Mouse (Mus musculus) liver, embryonic 11.5 days (tissue): Measurements from ENCODE around the gene Chst8. TPM values are rescaled to one million over a fixed set of nuclear protein-coding genes. Genes with fewer than 3 reads are reported as not detected.
A peak's percentile ranks its signal among the peaks of the same experiment; 100 is the strongest.

Source experiments
- ATAC-seq: fragments of 200-750 bp; cut with Nextera tagmentation; replicated peaks from 2 replicates; pipeline ENCODE4 v1.8.0; 2017; ENCODE audit warnings: moderate number of reproducible peaks, mild to moderate bottlenecking, moderate TSS enrichment, moderate library complexity; ENCODE audit not compliant: low FRiP score
- DNase-seq: peaks from one replicate; pipeline ENCODE4 v3.0.0-alpha.2; 2017; ENCODE audit warnings: low spot score
- H3K27ac ChIP-seq: fragments of 300-500 bp; sonication (generic); 2 replicates; pipeline ENCODE4 v1.5.1; 2014; ENCODE audit warnings: mild to moderate bottlenecking, low read depth, low read length, control low read depth
- H3K27me3 ChIP-seq: fragments of 300-500 bp; sonication (generic); replicated peaks from 2 replicates; pipeline ENCODE4 v1.6.1; 2014; ENCODE audit warnings: low read length, mixed read lengths; ENCODE audit not compliant: control insufficient read depth, insufficient read depth
- H3K36me3 ChIP-seq: fragments of 300-500 bp; sonication (generic); 2 replicates; pipeline ENCODE4 v1.6.1; 2014; ENCODE audit warnings: mild to moderate bottlenecking, low read length, moderate library complexity, mixed read lengths; ENCODE audit not compliant: control insufficient read depth, insufficient read depth
- H3K4me1 ChIP-seq: fragments of 300-500 bp; sonication (generic); replicated peaks from 2 replicates; pipeline ENCODE4 v1.6.1; 2014; ENCODE audit warnings: low read length, mixed read lengths; ENCODE audit not compliant: control insufficient read depth, insufficient read depth
- H3K4me2 ChIP-seq: fragments of 300-500 bp; sonication (generic); 2 replicates; pipeline ENCODE4 v1.6.1; 2014; ENCODE audit warnings: mild to moderate bottlenecking, control low read depth, moderate library complexity
- H3K4me3 ChIP-seq: fragments of 300-500 bp; sonication (generic); 2 replicates; pipeline ENCODE4 v1.5.1; 2014; ENCODE audit warnings: low read depth, low read length, control low read depth
- H3K9ac ChIP-seq: fragments of 300-500 bp; sonication (generic); 2 replicates; pipeline ENCODE4 v1.6.1; 2014; ENCODE audit warnings: low read depth, low read length, control low read depth
- H3K9me3 ChIP-seq: fragments of 300-500 bp; sonication (generic); 2 replicates; pipeline ENCODE4 v1.6.1; 2016; ENCODE audit warnings: low read length, inconsistent platforms, mixed read lengths; ENCODE audit not compliant: control insufficient read depth
- WGBS: fragments of 180-500 bp; shearing (Covaris S2); extraction: QIAGEN DNeasy Blood & Tissue Kit; methylation state at CpG from one replicate; pipeline ENCODE4 v1.1.7; 2014; 5-methylcytosine and 5-hydroxymethylcytosine counted together
- polyA plus RNA-seq: library from polyadenylated mRNA; unstranded; fragments of >200 nt; fragmentation: Nextera tagmentation; extraction: Ambion mirVana; gene quantifications from 2 replicates; pipeline ENCODE4 v1.2.1, GENCODE M21; 2014

The Chst8 gene
- polyA plus RNA-seq, 1 experiment from 2014 or later: 0.75 TPM

DNA sequence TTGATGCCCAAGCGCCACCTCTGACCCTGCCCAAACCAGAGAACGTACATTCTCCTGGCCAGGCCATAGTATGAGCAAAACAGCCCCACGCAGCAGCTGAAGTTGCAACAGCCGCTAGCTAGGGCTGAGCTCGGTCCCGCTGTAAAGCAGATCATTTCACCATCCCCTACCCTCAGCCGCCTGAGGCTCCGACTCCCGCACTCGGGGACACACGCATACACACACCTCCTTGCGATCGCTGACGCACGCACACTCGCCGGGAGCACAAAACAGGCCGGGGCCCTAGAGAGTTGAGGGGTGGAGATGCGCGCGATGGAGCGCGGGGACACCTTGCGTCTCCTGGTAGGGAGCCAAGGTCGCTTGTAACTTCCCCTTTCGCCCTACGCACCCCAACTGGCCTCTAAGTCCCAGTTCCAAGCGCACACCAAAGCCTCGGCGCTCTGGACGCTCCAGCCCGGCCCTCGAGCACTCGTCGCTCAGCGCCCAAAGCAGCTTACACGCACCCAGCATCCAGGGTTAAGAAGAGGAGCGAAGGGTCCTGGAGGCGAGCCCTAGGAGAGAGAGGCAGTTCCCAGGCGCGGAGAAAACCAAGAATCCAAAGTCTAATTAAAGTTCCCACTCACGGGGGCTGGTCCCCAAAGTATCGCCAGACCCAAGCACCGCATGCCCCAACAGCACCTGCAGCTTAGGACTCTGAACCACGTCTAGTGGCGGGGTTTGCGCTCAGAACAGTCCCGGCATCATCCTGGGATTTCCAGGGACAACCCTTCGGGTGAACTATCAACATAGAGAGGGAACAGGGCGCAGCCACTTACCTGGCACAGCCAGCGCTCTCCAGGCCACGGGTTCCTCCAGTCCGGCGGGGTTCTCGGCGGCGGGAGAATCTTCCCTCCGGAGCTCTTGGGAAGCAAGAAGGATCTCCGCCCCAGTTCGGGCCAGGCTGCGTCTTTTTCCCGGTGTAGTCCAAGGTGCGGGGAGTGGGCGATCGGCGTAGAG, 682 bp downstream of the Chst8 start:
- DNase-seq: peak; percentile 46
- Histone ChIP-seq H3K4me3 (peak overlapping the region; percentile 54), H3K4me1 (no peaks in the 10 kb centered on the region), H3K27me3 (peaks cover 56% of the 10 kb centered on the region), H3K36me3 (no peaks in the 10 kb centered on the region), H3K27ac (no peak overlapping the region), H3K9ac (no peak overlapping the region), H3K4me2 (peak overlapping the region; percentile 76), H3K9me3 (no peaks in the 10 kb centered on the region)
- under 1% methylated on average over 66 of the region's 66 CpGs for WGBS
- ATAC-seq: no peak

DNA sequence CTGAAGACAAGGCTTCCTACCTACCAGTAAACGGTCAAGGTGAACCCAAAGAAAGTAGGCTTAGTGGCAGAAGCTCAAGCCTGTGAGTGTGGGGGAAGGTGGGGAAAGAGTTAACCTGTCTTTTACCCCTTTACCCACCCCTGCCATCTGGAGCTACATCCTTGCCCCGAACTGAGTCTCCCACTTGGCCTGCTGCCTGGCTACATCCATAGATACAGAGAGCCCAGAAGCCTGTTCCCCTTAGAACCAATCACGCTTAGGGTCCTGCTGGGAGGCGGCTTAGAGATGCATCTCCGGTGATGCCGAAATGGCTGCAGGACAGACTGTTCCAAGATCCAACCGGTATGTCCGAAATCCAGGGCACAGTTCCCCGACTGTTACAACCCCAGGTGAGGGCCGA, 1.5 kb downstream of the Chst8 start:
- no peak for DNase-seq
- WGBS: 6% methylated on average over 10 of the region's 10 CpGs
- Histone ChIP-seq H3K4me2 (peak overlapping the region; percentile 76; the same call in 1 of the 2 replicates), H3K4me3 (no peak overlapping the region), H3K9ac (no peak overlapping the region), H3K36me3 (no peaks in the 10 kb centered on the region), H3K9me3 (no peaks in the 10 kb centered on the region), H3K27ac (no peak overlapping the region), H3K4me1 (no peaks in the 10 kb centered on the region), H3K27me3 (peaks cover 56% of the 10 kb centered on the region)
- no peak for ATAC-seq

DNA sequence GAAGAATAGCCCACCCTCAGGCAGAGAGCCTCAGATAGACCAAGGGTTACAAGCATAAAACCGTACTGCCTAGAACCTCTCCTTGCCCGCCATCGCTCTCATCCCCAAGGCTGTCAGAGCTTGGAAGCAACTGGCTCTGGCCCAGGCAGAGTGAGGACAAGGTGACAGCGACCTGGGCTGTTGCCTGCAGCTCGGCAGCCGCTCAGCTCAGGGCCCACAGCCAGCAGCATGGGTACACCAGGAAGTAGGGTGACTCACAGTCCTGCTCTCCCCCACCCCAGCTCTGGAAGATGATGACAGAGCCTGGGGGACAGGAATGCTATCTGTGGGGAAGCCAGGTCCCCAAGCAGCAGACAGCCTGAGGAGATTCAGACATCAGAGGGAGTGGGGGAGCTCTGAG, 6.2 kb downstream of the Chst8 start:
- Histone ChIP-seq H3K4me1 (no peaks in the 10 kb centered on the region), H3K4me2 (no peak overlapping the region), H3K27me3 (peaks cover 27% of the 10 kb centered on the region), H3K27ac (no peak overlapping the region), H3K4me3 (no peak overlapping the region), H3K36me3 (no peaks in the 10 kb centered on the region), H3K9ac (no peak overlapping the region), H3K9me3 (no peaks in the 10 kb centered on the region)
- DNase-seq (no peak), ATAC-seq (no peak)
- 64% methylated on average over 6 of the region's 6 CpGs for WGBS

DNA sequence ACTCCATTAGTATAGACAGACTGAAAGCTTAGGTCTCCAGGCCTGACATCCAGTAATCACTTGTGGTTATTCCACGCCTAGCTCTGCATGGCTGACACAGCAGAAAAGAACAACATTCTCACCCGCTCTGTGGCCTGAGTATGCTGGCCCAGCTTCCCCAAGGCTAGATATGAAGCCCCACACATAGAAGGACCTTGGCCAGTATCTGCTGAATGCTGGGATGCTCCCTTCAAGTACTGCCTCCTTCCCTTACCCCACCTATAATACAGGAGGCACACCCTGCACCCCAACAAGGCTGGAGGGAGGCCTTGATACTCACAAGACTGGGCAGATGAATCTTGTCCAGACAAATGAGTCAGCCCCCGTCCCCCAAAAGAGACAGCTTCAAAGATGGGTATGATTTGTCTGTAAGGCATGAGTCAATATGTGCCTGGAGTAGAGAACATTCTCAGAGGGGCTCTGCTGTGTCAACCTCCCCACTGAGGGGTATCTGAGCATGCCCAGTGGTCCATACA, 6.8 kb downstream of the Chst8 start:
- DNase-seq: no peak
- 65% methylated on average over 3 of the region's 3 CpGs for WGBS
- Histone ChIP-seq H3K9ac (no peak overlapping the region), H3K9me3 (no peaks in the 10 kb centered on the region), H3K4me3 (no peak overlapping the region), H3K4me1 (no peaks in the 10 kb centered on the region), H3K27ac (no peak overlapping the region), H3K36me3 (no peaks in the 10 kb centered on the region), H3K27me3 (peaks cover 21% of the 10 kb centered on the region), H3K4me2 (no peak overlapping the region)
- no peak for ATAC-seq

DNA sequence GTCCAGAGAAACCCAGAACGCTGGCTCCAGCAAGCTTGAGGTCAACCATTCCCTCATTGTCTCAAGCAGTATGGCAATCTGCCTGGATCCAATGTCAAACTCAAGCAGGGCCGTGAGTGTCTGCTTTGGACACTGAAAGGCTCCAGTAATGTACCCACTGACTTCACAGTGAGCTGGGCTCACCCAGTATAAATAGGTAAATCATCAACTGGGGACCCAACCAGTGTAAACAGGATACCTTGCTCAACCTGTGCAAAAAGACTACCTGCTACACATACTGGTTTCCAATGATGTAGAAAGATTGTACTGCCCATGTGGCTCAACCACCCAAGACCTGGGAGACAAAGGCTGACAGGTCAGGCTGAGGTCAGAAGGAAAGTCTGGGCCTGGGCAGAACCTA, 7.5 kb downstream of the Chst8 start:
- no peak overlapping the region for H3K4me2 ChIP-seq
- ATAC-seq (no peak), DNase-seq (no peak)
- no peak overlapping the region for H3K4me3 ChIP-seq
- H3K4me1 ChIP-seq: no peaks in the 10 kb centered on the region
- no peak overlapping the region for H3K9ac ChIP-seq
- peaks cover 14% of the 10 kb centered on the region for H3K27me3 ChIP-seq
- H3K36me3 ChIP-seq: no peaks in the 10 kb centered on the region
- H3K27ac ChIP-seq: no peak overlapping the region
- 78% methylated on average over 2 of the region's 2 CpGs for WGBS
- H3K9me3 ChIP-seq: no peaks in the 10 kb centered on the region

DNA sequence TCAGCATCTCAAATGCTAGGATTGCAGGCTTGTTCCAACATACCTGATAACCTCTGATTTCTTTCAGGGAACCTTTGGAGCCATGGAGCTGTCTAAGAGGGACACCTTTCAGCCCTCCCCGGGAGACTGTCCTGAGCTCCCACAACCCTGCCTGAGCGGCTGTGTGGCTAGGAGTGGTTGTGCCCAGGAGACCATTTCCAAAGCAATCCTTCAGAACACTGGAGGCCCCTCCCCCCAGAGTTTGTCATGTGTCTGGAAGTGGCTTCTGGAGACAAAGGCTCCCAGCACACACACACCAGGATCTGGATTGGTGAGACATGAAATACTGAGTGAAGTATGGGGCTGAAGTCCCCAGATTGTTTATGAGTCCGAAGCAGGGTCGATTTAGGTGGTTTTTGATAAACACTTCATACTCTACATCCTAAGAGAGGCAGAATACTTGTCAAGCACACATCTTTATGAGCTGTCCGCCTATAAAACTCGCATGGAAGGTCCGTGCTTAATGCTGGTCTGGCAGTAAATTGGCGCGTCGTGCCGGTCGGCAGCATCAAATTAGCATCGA, 12.5 kb downstream of the Chst8 start:
- Histone ChIP-seq H3K4me2 (no peak overlapping the region), H3K27me3 (peaks cover 4% of the 10 kb centered on the region; the same call in 1 of the 2 replicates), H3K36me3 (no peaks in the 10 kb centered on the region), H3K9me3 (no peaks in the 10 kb centered on the region), H3K4me3 (no peak overlapping the region), H3K27ac (no peak overlapping the region), H3K9ac (no peak overlapping the region), H3K4me1 (peaks cover 5% of the 10 kb centered on the region; the same call in 1 of the 2 replicates)
- ATAC-seq (no peak), DNase-seq (no peak)
- 60% methylated on average over 13 of the region's 13 CpGs for WGBS

DNA sequence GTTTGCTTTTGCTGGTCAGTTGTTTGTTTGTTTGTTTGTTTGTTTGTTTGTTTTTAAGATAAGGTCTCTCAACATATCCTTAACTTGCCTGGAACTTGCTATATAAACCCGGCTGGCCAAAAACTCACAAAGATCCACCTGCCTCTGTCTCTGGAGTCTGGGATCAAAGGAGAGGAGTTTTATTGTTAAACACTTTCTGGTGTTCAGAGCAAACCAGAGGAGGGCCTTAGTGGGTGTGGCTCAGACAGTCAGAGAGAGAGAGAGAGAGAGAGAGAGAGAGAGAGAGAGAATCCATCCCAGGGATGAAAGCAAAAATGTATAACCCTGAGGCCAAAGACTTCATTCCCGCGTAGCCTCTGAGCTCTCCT, 13.1 kb downstream of the Chst8 start:
- no peaks in the 10 kb centered on the region for H3K9me3 ChIP-seq
- H3K27ac ChIP-seq: no peak overlapping the region
- H3K9ac ChIP-seq: no peak overlapping the region
- DNase-seq (no peak), ATAC-seq (no peak)
- H3K4me1 ChIP-seq: peaks cover 5% of the 10 kb centered on the region; the same call in 1 of the 2 replicates
- H3K4me3 ChIP-seq: no peak overlapping the region
- 28% methylated on average over 3 of the region's 3 CpGs for WGBS
- H3K4me2 ChIP-seq: no peak overlapping the region
- peaks cover 4% of the 10 kb centered on the region; the same call in 1 of the 2 replicates for H3K27me3 ChIP-seq
- H3K36me3 ChIP-seq: no peaks in the 10 kb centered on the region

DNA sequence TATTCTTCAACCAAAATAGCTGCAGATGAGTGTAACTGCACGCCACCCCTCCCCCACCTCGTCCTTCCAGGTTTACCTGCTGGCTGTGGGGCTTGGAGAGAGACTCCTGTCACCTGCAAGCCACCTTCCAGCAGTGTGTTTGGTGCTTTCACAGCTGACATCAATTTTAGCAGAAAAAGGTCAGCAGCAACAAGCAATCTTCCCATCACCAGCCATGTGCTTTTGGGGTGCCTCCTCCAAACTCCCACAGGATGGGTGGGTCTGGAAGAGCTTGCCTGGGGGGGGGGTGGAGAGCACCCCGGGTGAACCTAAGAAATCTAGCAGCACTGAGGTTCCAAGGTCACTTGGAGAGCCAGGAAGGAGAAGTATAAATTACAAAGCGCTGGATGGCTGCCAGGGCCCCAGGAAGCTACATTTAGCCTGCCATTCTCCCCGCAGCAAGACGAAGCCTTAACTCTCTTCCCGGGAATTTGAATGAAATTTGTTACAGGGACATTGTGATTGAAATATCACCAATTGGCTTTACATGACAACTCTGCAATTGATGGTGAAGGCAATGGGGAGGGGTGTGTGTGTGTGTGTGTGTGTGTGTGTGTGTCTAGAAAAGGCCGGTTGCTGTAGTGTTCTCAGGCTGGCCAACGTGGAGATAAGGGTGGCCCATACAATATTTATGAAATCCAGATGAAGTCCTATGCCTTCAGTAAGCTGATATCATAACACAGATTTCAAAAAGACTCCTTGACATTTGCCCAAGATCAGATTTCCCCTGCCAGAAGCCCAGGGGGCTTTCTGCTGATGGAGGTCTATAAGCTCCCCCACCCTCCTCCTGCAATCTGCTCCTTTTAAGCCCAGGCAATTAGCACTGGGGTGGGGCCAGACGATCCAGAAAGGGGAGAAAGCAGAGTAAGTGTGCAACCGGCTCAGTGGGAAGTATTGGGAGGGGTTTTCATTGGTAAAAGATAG, 13.8 kb downstream of the Chst8 start:
- WGBS: 12% methylated on average over 11 of the region's 11 CpGs
- Histone ChIP-seq H3K4me2 (peak overlapping the region; percentile 34), H3K36me3 (no peaks in the 10 kb centered on the region), H3K27ac (no peak overlapping the region), H3K9me3 (no peaks in the 10 kb centered on the region), H3K9ac (no peak overlapping the region), H3K4me1 (peaks cover 5% of the 10 kb centered on the region; the same call in 1 of the 2 replicates), H3K4me3 (no peak overlapping the region), H3K27me3 (peaks cover 4% of the 10 kb centered on the region; the same call in 1 of the 2 replicates)
- DNase-seq: no peak
- no peak for ATAC-seq
